ENCODE assay signal across 27 mouse cellular contexts in genomic region chr11:58985299-58985917, GRCm38 (mm10). TPM values are rescaled to one million over a fixed set of nuclear protein-coding genes. Genes with fewer than 3 reads are reported as not detected.
DNase-seq lines count a peak whose midpoint lies in the region; ATAC-seq lines count a peak whose summit lies in the region.
"Had no signal": no experiment of that assay in that cellular context is flagged by ENCODE, and none has a peak within 500 bp of the region (broad histone marks: within the 10 kb centered on the region; RNA-seq: fewer than 3 reads in every experiment).

No protein-coding gene starts in this region.

- WGBS in heart, embryonic 11.5 days (ENCODE audit: insufficient replicate concordance): 70% methylated on average over 3 of the region's 3 CpGs
- WGBS in heart, embryonic 16.5 days: 69% methylated on average over 3 of the region's 3 CpGs

- 0 out of 2 replicates have a peak overlapping the region, but pooled peaks have one; percentile 40 for H3K9ac ChIP-seq in heart, embryonic 11.5 days (ENCODE audit: low read depth, low read length)
- H3K9ac ChIP-seq in heart, embryonic 16.5 days (ENCODE audit: low read length): peak overlapping the region; percentile 57; the same call in 1 of the 2 replicates
- H3K9ac ChIP-seq: forebrain, embryonic 13.5 days; hindbrain, embryonic 14.5 days; limb, embryonic 12.5 days; liver, embryonic 15.5 days; lung, embryonic 15.5 days; midbrain, embryonic 12.5 days; neural tube, embryonic 13.5 days had no signal

- no peaks in the 10 kb centered on the region for H3K9me3 ChIP-seq in heart, embryonic 11.5 days (replicated peaks; ENCODE audit: control insufficient read depth, low read length)
- H3K9me3 ChIP-seq in heart, embryonic 16.5 days (replicated peaks; ENCODE audit: control insufficient read depth, low read length): no peaks in the 10 kb centered on the region
- H3K9me3 ChIP-seq: forebrain, embryonic 13.5 days; limb, embryonic 12.5 days; liver, embryonic 15.5 days; lung, embryonic 15.5 days; midbrain, embryonic 12.5 days; neural tube, embryonic 13.5 days had no signal

- ATAC-seq in heart, embryonic 11.5 days (replicated peaks; ENCODE audit: insufficient number of reproducible peaks, low FRiP score, low TSS enrichment): no peak
- ATAC-seq in heart, embryonic 16.5 days (replicated peaks; ENCODE audit: extremely low read depth, insufficient read depth, low FRiP score): no peak
- ATAC-seq: forebrain, embryonic 13.5 days had no signal

- no peaks in the 10 kb centered on the region for H3K27me3 ChIP-seq in heart, embryonic 11.5 days (ENCODE audit: control insufficient read depth, insufficient read depth, low read length)
- H3K27me3 ChIP-seq in heart, embryonic 16.5 days (ENCODE audit: control insufficient read depth, insufficient read depth, low read length): no peaks in the 10 kb centered on the region
- H3K27me3 ChIP-seq: CH12.LX; forebrain, embryonic 13.5 days; limb, embryonic 12.5 days; liver, embryonic 15.5 days; lung, embryonic 15.5 days; midbrain, embryonic 12.5 days; neural tube, embryonic 13.5 days had no signal

- H3K27ac ChIP-seq in heart, embryonic 11.5 days (ENCODE audit: low read depth, low read length): peak overlapping the region; percentile 90
- peak overlapping the region; percentile 95 for H3K27ac ChIP-seq in heart, embryonic 16.5 days (ENCODE audit: low read length)
- H3K27ac ChIP-seq: forebrain, embryonic 13.5 days; hindbrain, embryonic 14.5 days; layer of hippocampus, adult 2 months; left cerebral cortex, adult 2 months; limb, embryonic 12.5 days; liver, embryonic 15.5 days; lung, embryonic 15.5 days; midbrain, embryonic 12.5 days; neural tube, embryonic 13.5 days had no signal

- peak; percentile 61 to 93 for DNase-seq in adrenal gland, adult (ENCODE audit: inconsistent age in 2 of 2, low spot score in 1 of 2)
- no peak for DNase-seq in adrenal gland, postnatal 25 days
- no peak for DNase-seq in heart, adult 9 months (ENCODE audit: low spot score in 2 of 2)
- no peak for DNase-seq in heart, postnatal 25 days (ENCODE audit: low spot score)
- peak; percentile 40 for DNase-seq in MN1 (ENCODE audit: low spot score)
- no peak for DNase-seq in thymus, postnatal 36 days
- DNase-seq: cerebellum, adult 11 months; cerebellum, adult 9-10 months; cerebellum, postnatal 36 days; gastrocnemius, postnatal 25 days; kidney, adult 2 months; kidney, postnatal 36 days; right cerebral cortex, postnatal 4 days had no signal

- intact Hi-C loops in heart, postnatal 25 days (cut with DNase I): no loop called here

- peaks cover 15% of the 10 kb centered on the region for H3K36me3 ChIP-seq in heart, embryonic 11.5 days (ENCODE audit: control insufficient read depth, insufficient read depth, low read length)
- peaks cover 56% of the 10 kb centered on the region for H3K36me3 ChIP-seq in heart, embryonic 16.5 days (ENCODE audit: control insufficient read depth, insufficient read depth)

- H3K4me2 ChIP-seq in heart, embryonic 11.5 days: no peak overlapping the region
- H3K4me2 ChIP-seq in heart, embryonic 16.5 days (ENCODE audit: low read depth, low read length): no peak overlapping the region
- H3K4me2 ChIP-seq: forebrain, embryonic 13.5 days; hindbrain, embryonic 14.5 days; limb, embryonic 12.5 days; liver, embryonic 15.5 days; lung, embryonic 15.5 days; midbrain, embryonic 12.5 days; neural tube, embryonic 13.5 days had no signal

- no peak overlapping the region for H3K4me3 ChIP-seq in heart, embryonic 11.5 days (ENCODE audit: low read depth, low read length)
- no peak overlapping the region for H3K4me3 ChIP-seq in heart, embryonic 16.5 days (ENCODE audit: low read length)
- H3K4me3 ChIP-seq: forebrain, embryonic 13.5 days; layer of hippocampus, adult 2 months; left cerebral cortex, adult 2 months; limb, embryonic 12.5 days; liver, embryonic 15.5 days; lung, embryonic 15.5 days; midbrain, embryonic 12.5 days; neural tube, embryonic 13.5 days had no signal

- peaks cover 70% of the 10 kb centered on the region for H3K4me1 ChIP-seq in heart, embryonic 11.5 days (ENCODE audit: control insufficient read depth, insufficient read depth, low read length)
- peaks cover 91% of the 10 kb centered on the region for H3K4me1 ChIP-seq in heart, embryonic 16.5 days (ENCODE audit: control insufficient read depth, insufficient read depth, low read length)

RNA-seq across cellular contexts. Expression of gene Trim11, which starts 7.5 kb away (rescaled TPM):
- 30.0 and 30.1 TPM in 2 replicates for total RNA-seq in adrenal gland, postnatal 25 days (2021)
- polyA plus RNA-seq in heart, embryonic 11.5 days (2014; fragmentation: Nextera tagmentation; extraction: Ambion mirVana): 26.1 and 27.5 TPM in 2 replicates
- 37.1 and 40.3 TPM in 2 replicates for polyA plus RNA-seq in heart, embryonic 16.5 days (2015; fragmentation: Nextera tagmentation; extraction: Ambion mirVana)
- 10 to 100 TPM; 14.8 to 15.5 TPM for total RNA-seq in heart, postnatal 25 days (2021)

RNA-seq across cellular contexts. Expression of gene Hist3h2a, which starts 30.9 kb away (rescaled TPM):
- 21.2 and 25.6 TPM in 2 replicates for total RNA-seq in adrenal gland, postnatal 25 days (2021)
- 22.5 and 23.3 TPM in 2 replicates for polyA plus RNA-seq in heart, embryonic 11.5 days (2014; fragmentation: Nextera tagmentation; extraction: Ambion mirVana)
- polyA plus RNA-seq in heart, embryonic 16.5 days (2015; fragmentation: Nextera tagmentation; extraction: Ambion mirVana): 33.9 and 35.2 TPM in 2 replicates
- total RNA-seq in heart, postnatal 25 days (2021): 10 to 100 TPM; 17.1 to 21.3 TPM

RNA-seq across cellular contexts. Expression of gene Trim17, which starts 30.9 kb away (rescaled TPM):
- 0.21 TPM in 1 of 2 replicates, not detected in the other for total RNA-seq in adrenal gland, postnatal 25 days (2021)
- 1.0 and 1.1 TPM in 2 replicates for polyA plus RNA-seq in heart, embryonic 11.5 days (2014; fragmentation: Nextera tagmentation; extraction: Ambion mirVana)
- 0.26 and 0.39 TPM in 2 replicates for polyA plus RNA-seq in heart, embryonic 16.5 days (2015; fragmentation: Nextera tagmentation; extraction: Ambion mirVana)
- under 1 TPM; 0.10 to 0.17 TPM for total RNA-seq in heart, postnatal 25 days (2021)
- total RNA-seq: hematopoietic stem cell, adult 5-6 weeks had no signal

RNA-seq across cellular contexts. Expression of gene Hist3h2ba, which starts 36.7 kb away (rescaled TPM):
- 8.5 and 9.6 TPM in 2 replicates for total RNA-seq in adrenal gland, postnatal 25 days (2021)
- polyA plus RNA-seq in heart, embryonic 11.5 days (2014; fragmentation: Nextera tagmentation; extraction: Ambion mirVana): 6.4 and 8.4 TPM in 2 replicates
- 21.8 and 27.5 TPM in 2 replicates for polyA plus RNA-seq in heart, embryonic 16.5 days (2015; fragmentation: Nextera tagmentation; extraction: Ambion mirVana)
- 1 to 10 TPM; 1.8 to 2.3 TPM for total RNA-seq in heart, postnatal 25 days (2021)
- total RNA-seq: CH12.LX had no signal
- polyA plus RNA-seq: liver, adult 2 months had no signal

RNA-seq across cellular contexts. Expression of gene Rnf187, which starts 46.7 kb away (rescaled TPM):
- total RNA-seq in adrenal gland, postnatal 25 days (2021): 154 and 161 TPM in 2 replicates
- polyA plus RNA-seq in heart, embryonic 11.5 days (2014; fragmentation: Nextera tagmentation; extraction: Ambion mirVana): 172 and 192 TPM in 2 replicates
- 172 and 176 TPM in 2 replicates for polyA plus RNA-seq in heart, embryonic 16.5 days (2015; fragmentation: Nextera tagmentation; extraction: Ambion mirVana)
- 100 to 1,000 TPM; 163 to 167 TPM for total RNA-seq in heart, postnatal 25 days (2021)

Comparison
In these comparisons a context has a peak if more than half of its experiments do, and no peak if none do; other contexts are left out.
1. DNase-seq: peak in adrenal gland, adult (2 of 2) and MN1 (single experiment); none in adrenal gland, postnatal 25 days (single experiment), heart, adult 9 months (0 of 2), heart, postnatal 25 days (single experiment) and thymus, postnatal 36 days (0 of 2).